Mouse (Mus musculus) heart, postnatal 10 days (tissue): ENCODE measurements around the gene Snx20. TPM values are rescaled to one million over a fixed set of nuclear protein-coding genes. Genes with fewer than 3 reads are reported as not detected.

Experiments
- total RNA-seq, 2 experiments: library from RNA; stranded (reverse); gene quantifications; 2 replicates each; pipeline ENCODE4 v1.2.3; 2021

The Snx20 gene
- total RNA-seq, 2 experiments from 2014 or later, result 1.5 to 2.0 TPM

Other genes with a start within 250 kb of the Snx20 start
- 1 to 10 TPM; 5.1 to 5.4 TPM for gene Nkd1, start 114.8 kb downstream of the Snx20 start, total RNA-seq
- 1 to 10 TPM; 1.0 to 1.4 TPM for gene Nod2, start 11.2 kb upstream of the Snx20 start, total RNA-seq
- gene Cyld, start 60.9 kb upstream of the Snx20 start, total RNA-seq, result 10 to 100 TPM; 19.8 to 22.0 TPM